Comparison of ENCODE assay signal across 18 mouse cellular contexts in genomic region chr4:47425247-47425830, GRCm38 (mm10). TPM values are rescaled to one million over a fixed set of nuclear protein-coding genes. Genes with fewer than 3 reads are reported as not detected.
DNase-seq lines count a peak whose midpoint lies in the region; ATAC-seq lines count a peak whose summit lies in the region.
"Had no signal": no experiment of that assay in that cellular context is flagged by ENCODE, and none has a peak within 500 bp of the region (broad histone marks: within the 10 kb centered on the region; RNA-seq: fewer than 3 reads in every experiment).

No protein-coding gene starts in this region.

- no peaks in the 10 kb centered on the region for H3K36me3 ChIP-seq in kidney, embryonic 15.5 days
- H3K36me3 ChIP-seq: embryonic facial prominence, embryonic 13.5 days; heart, embryonic 12.5 days had no signal

- peak; percentile 15; the same call in 1 of the 2 replicates for ATAC-seq in kidney, embryonic 15.5 days (replicated peaks; ENCODE audit: low FRiP score)
- ATAC-seq in frontal cortex, adult (ENCODE audit: low TSS enrichment): no peak
- ATAC-seq: inflammation-experienced regulatory T-cells, adult 6 months had no signal

- H3K27ac ChIP-seq in kidney, embryonic 15.5 days: no peak overlapping the region
- H3K27ac ChIP-seq: embryonic facial prominence, embryonic 13.5 days; stomach, postnatal 0 days had no signal

- H3K4me1 ChIP-seq in kidney, embryonic 15.5 days: peaks cover 23% of the 10 kb centered on the region

- intact Hi-C loops in heart, postnatal 10 days (cut with DNase I): no loop called here

- DNase-seq in heart, adult 11 months: peak; percentile 87
- DNase-seq in heart, postnatal 10 days: no peak
- DNase-seq in kidney, adult 11 months: no peak
- peak; percentile 75 for DNase-seq in retina, postnatal 1 day
- peak; percentile 75 for DNase-seq in thymus, postnatal 4 days
- DNase-seq in adrenal gland, postnatal 4 days (ENCODE audit: low spot score in 2 of 2): no peak
- DNase-seq: gastrocnemius, postnatal 14 days; kidney, postnatal 4 days; lung, adult 18-20 months; lung, postnatal 36 days had no signal

- H3K9me3 ChIP-seq in kidney, embryonic 15.5 days (replicated peaks): no peaks in the 10 kb centered on the region
- H3K9me3 ChIP-seq: embryonic facial prominence, embryonic 13.5 days; heart, embryonic 12.5 days had no signal

- peaks cover 25% of the 10 kb centered on the region; the same call in 1 of the 2 replicates for H3K27me3 ChIP-seq in kidney, embryonic 15.5 days
- H3K27me3 ChIP-seq: embryonic facial prominence, embryonic 13.5 days; heart, embryonic 12.5 days had no signal

- 84% methylated on average over 16 of the region's 16 CpGs for WGBS in kidney, embryonic 15.5 days

- no peak overlapping the region for H3K4me2 ChIP-seq in kidney, embryonic 15.5 days
- H3K4me2 ChIP-seq: embryonic facial prominence, embryonic 13.5 days; heart, embryonic 12.5 days; midbrain, embryonic 11.5 days had no signal

- no peak overlapping the region for H3K9ac ChIP-seq in kidney, embryonic 15.5 days
- H3K9ac ChIP-seq: embryonic facial prominence, embryonic 13.5 days; heart, embryonic 12.5 days had no signal

- no peak overlapping the region for H3K4me3 ChIP-seq in kidney, embryonic 15.5 days (replicated peaks)
- H3K4me3 ChIP-seq: embryonic facial prominence, embryonic 13.5 days; heart, embryonic 12.5 days; myocyte had no signal

RNA-seq across cellular contexts. Expression of gene Alg2, which starts 48.8 kb away (rescaled TPM):
- 10 to 100 TPM in 1 of 2 experiments, 1 to 10 TPM in 1; 9.5 to 12.8 TPM for total RNA-seq in heart, postnatal 10 days (2021)
- polyA plus RNA-seq in kidney, embryonic 15.5 days (2015; fragmentation: Nextera tagmentation; extraction: Ambion mirVana): 66.1 and 72.1 TPM in 2 replicates
- total RNA-seq in adrenal gland, postnatal 4 days (2021): 100 to 1,000 TPM; 101 to 104 TPM

RNA-seq across cellular contexts. Expression of gene Sec61b, which starts 49.1 kb away (rescaled TPM):
- total RNA-seq in heart, postnatal 10 days (2021): 10 to 100 TPM; 36.6 to 43.3 TPM
- 432 and 474 TPM in 2 replicates for polyA plus RNA-seq in kidney, embryonic 15.5 days (2015; fragmentation: Nextera tagmentation; extraction: Ambion mirVana)
- total RNA-seq in adrenal gland, postnatal 4 days (2021): 100 to 1,000 TPM; 185 to 190 TPM

Comparison
In these comparisons a context has a peak if more than half of its experiments do, and no peak if none do; other contexts are left out.
1. DNase-seq: peak in heart, adult 11 months (single experiment), retina, postnatal 1 day (single experiment) and thymus, postnatal 4 days (single experiment); none in heart, postnatal 10 days (0 of 2), kidney, adult 11 months (single experiment) and adrenal gland, postnatal 4 days (0 of 2).
2. RNA of gene Alg2, which starts 48.8 kb away (total RNA-seq): 101 to 104 TPM in adrenal gland, postnatal 4 days; 9.5 to 12.8 TPM in heart, postnatal 10 days; every median in the first group is over 4 times any median in the second.
3. RNA of gene Sec61b, which starts 49.1 kb away (total RNA-seq): 185 to 190 TPM in adrenal gland, postnatal 4 days; 36.6 to 43.3 TPM in heart, postnatal 10 days; every median in the first group is over 4 times any median in the second.